Mouse (Mus musculus) retina, adult 2 months (tissue): ENCODE measurements around the gene Cd47.

Experiments
- DNase-seq: peaks from one replicate; pipeline ENCODE4 v3.0.0-alpha.2; 2012; ENCODE audit warnings: low read depth, low spot score

The Cd47 gene

DNA sequence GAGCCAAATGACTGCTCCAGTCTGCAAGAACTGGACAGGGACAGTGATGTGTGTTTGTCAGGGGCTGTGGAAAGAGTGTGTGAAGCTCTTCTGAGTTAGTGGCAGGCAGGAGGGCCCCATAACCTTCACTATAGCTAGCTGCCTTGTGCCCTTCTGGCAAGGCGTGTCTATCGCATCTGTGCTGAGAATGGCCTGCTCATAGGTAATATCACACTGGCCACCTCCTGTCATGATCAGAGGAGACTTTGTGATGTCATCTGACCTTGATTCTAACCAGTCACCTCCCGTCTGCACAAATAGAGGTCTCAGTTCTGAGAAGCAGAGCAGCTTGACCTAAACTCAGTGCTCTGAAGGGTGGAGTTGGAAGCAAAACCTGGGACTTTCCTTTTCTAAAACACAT is 148.0 kb downstream of the Cd47 start:
- DNase-seq: no peak

DNA sequence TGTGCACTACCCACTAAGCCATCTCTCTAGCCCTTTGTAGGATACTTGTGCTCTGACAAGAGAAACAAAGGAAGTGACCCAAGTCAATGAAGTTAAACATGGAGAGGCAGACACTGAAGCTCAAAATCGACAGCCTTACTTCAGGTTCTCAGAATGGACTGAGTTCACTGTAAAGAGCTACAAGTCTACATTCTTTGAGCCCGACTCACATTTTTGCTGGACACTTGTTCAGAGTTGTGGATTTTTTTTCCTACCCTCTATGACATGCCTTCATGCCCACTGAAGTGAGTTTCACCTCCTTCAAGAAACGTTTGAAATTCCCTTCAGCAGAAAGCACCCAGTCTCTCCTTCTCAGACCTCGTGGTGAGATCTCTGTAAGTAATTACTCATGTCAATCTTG is 148.9 kb downstream of the Cd47 start:
- DNase-seq: no peak

DNA sequence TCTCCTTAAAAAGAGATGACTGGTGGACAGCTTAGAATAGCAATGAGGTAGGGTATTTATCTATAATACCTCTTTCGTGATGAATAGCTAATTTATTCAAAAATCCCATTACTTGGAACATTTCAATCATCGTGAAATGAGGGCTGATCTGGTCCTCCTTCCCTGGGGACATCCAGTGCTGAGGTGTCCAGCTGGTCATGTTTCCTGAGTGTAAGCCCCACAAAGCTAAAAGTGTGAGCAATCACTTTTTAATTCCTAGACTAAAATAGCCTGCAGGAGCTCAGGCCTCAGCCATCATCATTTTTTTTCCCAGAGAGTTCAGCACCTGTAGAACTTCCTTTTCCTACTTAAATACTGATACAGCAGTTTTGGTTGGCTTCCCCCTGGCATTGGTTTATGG is 150.0 kb downstream of the Cd47 start:
- no peak for DNase-seq

DNA sequence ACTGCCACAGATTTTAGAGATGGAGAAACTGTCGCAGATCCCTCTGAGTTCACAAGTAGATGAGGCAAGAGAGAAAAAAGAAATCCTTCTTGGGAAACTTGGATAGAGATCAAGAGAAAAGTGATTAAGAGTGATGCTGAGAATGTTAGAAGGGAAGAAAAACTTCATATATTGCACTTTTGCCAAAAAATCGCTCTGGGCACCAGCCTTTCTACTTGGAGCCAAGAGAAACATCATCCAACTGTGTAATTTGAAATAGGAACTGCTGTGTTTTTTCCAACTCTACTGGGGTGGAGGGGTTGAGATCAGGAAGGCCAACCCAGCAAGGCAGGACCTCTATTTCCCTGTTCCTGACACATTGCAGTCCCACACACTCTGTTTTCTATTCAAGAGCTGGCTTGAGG is 151.0 kb downstream of the Cd47 start:
- DNase-seq: no peak

DNA sequence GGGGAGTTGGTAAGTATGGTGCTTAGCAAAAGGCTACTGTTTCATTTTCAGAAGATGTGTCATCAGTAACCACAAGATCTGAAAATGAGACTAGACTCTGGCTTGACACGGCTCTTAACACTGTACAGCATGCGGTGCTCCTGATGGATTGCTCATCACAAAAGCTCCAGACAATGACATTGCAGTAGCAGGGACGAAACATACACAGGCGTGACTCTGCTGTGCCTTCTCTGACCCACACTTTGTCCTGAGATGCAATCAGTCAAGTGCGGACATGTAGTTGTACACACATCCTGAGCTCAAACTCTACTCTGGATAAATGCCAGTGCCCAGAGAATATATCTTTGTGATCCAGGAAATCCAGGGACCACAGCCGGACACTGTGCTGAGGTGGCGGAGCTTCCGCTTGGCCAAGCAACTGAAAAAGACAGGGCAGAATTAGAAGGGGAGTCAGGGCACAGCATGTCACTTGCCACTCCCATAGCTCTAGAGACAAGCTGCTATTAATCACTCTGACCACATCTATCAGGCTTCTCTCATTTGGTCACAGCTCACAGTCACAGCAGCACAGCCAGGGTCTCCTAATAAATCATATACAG is 151.7 kb downstream of the Cd47 start:
- no peak for DNase-seq

DNA sequence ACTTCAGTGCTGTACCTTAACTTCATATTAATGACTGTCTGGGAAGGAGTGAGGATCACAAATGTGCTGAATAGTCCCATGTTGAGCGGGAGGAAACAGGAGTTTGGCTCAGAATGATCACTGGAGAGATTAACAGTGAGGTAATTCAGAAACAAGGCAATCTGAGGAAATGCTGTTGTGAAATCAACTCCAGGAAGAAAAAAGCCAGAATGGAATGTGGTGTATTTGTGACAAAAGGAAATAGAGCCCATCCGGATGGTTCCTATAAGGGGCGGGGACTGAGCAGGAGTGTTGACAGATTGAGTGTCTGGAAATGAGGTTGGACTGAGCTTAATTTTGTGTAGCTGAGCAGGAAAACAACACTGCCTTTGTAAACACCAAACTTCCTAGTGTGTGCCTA is 153.5 kb downstream of the Cd47 start:
- no peak for DNase-seq

DNA sequence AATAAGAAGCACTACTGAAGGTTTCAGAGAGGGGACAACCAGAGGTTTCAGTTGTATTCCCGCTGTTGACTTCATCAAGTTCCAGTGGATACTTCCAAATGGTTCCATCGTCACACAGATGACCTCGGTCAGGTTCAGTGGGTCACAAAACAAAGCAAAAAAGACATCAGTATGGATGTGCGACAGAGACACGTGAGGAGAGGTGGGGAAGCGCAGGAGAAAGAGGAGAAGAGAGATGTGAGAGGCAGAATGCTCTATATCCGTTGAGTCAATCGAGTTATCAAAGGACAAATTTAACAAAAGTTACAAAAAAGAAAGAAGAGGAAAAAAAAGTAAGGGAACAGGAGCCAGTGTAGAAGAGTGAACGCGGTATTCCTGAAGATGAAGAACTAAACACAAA is 154.6 kb downstream of the Cd47 start:
- no peak for DNase-seq

DNA sequence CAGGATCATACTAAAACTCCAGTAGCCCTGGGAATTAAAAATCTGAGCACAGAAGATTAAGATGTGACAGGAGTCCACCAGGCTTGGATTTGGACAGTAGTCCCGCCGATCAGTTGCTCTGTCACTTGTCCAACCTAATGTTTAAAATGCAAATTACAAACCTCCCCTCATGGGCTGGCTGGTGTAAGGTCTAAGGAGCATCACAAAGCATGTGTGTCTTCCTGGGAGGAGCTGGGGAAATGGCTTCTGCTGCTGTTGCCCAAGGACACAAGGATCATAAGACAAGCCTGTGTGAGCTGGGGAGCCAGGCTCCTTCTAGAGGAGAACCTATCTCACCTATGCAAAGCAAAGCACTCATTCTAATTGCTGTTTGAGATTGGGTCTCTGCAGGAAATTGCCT is 155.0 kb downstream of the Cd47 start:
- no peak for DNase-seq

DNA sequence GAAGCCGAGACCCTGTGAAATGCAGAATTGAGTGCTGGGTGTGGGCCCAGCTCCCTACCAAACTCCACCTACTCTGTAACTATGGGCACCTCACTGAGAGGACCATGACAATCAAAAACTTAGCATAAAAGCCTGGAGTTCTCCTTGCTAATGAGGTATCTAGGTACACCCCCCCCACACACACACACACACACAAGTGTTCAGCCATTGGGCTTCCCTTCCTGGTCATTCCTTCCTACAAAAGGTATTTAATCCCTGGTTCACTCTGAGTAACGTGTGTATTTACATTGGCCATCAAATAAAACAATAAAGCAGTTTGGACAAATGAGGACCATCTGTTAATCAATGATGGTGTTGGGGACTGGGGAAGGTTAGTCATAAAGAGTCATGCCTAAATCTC is 155.6 kb downstream of the Cd47 start:
- no peak for DNase-seq

DNA sequence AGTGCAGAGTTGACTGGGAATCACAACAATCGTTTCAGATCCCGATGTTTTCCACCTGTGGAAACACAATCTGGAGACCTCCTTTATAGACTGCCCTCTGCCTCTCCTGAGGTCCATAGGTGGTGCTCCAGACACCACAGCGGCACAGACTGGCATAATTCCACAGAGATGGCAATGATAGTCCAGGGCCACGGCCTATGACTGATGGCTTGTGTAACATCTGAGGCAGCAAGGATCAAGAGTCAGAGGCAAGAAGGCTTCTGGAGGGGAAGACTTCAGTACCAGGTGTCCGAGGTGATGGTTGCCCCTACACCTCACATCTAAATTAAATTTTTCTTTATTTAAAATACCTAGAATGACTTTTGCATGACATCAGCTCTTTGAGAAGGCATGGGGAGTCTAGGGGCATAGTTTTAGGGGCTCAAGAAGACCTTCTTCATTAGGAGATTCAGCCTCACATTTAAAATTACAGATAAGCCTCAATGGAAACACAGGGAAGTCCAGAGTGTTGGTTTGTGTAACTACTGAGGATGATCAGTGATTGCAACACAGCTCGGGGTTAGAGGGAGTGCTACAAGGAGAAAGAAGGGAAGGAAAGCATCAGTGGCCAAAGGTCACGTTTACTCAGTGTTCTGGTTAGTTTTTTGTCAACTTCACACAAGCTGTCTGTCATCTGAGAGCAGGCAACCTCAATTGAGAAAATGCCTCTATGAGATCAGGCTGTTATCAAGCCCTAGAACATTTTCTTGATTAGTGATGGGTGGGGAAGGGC is 156.4 kb downstream of the Cd47 start:
- DNase-seq: no peak

DNA sequence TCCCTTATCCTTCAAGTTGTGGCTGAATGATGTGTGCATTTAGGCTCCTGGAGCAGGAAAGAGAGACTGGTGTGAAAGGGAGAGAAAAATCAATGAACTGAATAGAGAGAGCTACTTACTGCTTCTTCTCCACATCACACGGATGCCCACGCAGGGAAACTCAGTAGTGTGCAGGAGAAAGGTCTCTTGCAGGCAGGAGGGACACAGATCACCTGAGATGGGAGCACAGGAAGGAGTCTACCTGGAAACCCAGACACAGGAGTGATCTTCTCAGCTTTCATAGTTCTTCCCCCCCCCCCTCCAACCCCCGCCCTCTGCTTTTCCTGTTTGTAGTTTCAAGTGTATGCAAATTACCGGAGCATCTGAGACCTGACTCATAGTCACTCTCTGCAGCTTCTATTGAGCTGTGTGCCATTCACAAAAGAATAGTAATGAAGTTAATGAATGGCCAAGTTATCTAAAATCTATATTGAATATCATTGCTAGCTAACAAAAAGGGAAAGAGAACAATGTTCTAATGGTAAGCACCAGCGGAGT is 158.6 kb downstream of the Cd47 start:
- no peak for DNase-seq

DNA sequence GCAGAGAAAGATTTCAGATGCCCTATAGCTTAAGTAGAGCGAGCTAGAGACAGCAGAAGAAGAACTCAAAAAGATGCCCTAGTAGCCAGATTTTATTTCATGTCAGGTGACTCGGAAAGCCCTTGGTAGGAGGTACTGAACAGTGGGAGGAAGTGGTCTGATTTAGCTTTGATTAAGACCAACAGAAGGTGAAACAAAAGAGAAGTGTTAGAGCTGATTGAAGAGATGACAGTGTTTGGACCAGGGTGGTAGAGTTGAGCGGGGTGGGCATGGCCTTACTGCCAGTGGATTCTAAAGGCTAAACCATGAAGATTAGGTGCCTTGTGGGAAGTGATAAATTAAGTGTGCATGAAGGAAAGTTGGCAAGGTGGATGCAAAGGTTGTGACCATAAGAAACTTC is 162.0 kb downstream of the Cd47 start:
- DNase-seq: no peak

DNA sequence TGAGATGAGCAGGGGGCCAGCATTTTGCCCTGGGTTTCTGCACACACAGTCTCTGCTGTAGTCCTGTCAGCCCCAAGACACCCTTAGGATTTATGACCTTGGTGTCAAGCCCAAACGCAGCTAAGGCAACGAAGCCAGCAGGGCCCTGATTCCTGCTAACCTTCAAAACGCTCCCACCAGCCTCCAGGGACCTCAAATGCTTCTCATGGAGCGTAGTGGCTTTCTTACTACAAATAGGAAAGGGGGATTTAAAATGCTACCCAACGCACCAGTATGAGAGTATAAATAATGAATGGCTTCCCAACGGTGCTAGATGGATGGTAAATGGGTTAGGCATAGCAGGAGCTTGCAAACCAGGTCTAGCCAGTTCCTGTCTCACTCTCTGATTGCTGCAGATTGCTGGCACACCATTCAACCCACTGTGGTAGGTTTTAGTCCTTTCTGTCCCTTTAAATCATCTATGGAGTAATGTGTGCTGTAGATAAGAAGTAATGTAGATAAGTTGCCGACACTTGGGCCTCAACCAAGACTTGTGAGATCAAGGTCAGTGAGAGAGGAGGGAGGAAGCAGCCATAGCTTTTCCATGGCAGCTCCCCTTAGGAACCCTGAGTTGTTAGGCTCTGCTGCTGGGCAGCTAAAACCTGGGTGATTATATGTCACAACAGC is 164.1 kb downstream of the Cd47 start:
- DNase-seq: no peak
